Mouse (Mus musculus) heart, embryonic 10.5 days (tissue): Measurements from ENCODE around the gene Prkca. TPM values are rescaled to one million over a fixed set of nuclear protein-coding genes. Genes with fewer than 3 reads are reported as not detected.

Source experiments
- DNase-seq: peaks from one replicate; pipeline ENCODE4 v3.0.0-alpha.2; 2017; ENCODE audit warnings: low spot score
- H3K27ac ChIP-seq: fragments of 300-500 bp; sonication (generic); 2 replicates; pipeline ENCODE4 v1.5.1; 2016; ENCODE audit warnings: mild to moderate bottlenecking
- H3K27me3 ChIP-seq: fragments of 300-500 bp; sonication (generic); 2 replicates; pipeline ENCODE4 v1.6.1; 2016; ENCODE audit warnings: mild to moderate bottlenecking; ENCODE audit not compliant: poor library complexity, insufficient read depth, severe bottlenecking
- H3K36me3 ChIP-seq: fragments of 300-500 bp; sonication (generic); 2 replicates; pipeline ENCODE4 v1.6.1; 2016; ENCODE audit warnings: mild to moderate bottlenecking, moderate library complexity
- H3K4me1 ChIP-seq: fragments of 300-500 bp; sonication (generic); 2 replicates; pipeline ENCODE4 v1.6.1; 2016; ENCODE audit warnings: mild to moderate bottlenecking
- H3K4me3 ChIP-seq: fragments of 300-500 bp; sonication (generic); 2 replicates; pipeline ENCODE4 v1.5.1; 2016; ENCODE audit warnings: mild to moderate bottlenecking, moderate library complexity
- H3K9me3 ChIP-seq: fragments of 300-500 bp; sonication (generic); 2 replicates; pipeline ENCODE4 v1.6.1; 2016; ENCODE audit warnings: mild to moderate bottlenecking, moderate library complexity
- WGBS: fragments of 180-500 bp; shearing (Covaris S2); methylation state at CpG from one replicate; pipeline ENCODE4 v1.1.7; 2016; 5-methylcytosine and 5-hydroxymethylcytosine counted together
- polyA plus RNA-seq: library from polyadenylated mRNA; unstranded; fragments of >200 nt; fragmentation: Nextera tagmentation; extraction: Ambion mirVana; gene quantifications from 2 replicates; pipeline ENCODE4 v1.2.1, GENCODE M21; 2016

The Prkca gene
- polyA plus RNA-seq, 1 experiment from 2014 or later, result 11.3 TPM

DNA sequence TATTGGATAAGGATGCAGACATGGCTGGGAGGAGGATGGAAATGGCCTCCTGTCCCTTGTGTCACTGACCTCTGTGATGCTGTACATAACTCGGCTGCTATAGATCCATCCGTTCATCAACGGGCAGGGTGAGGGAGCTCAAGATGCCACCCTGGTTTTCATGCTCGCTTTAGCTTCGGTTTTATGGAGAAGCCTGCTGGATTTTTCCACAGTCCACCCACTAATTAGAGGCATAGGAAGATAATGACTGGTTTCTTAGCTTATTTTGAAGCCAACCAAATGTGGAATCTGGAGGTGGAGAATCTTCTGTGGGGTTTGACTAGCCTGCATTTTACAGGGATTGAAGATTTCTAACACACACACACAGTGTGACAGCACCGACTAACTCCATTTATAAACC, 286.6 kb downstream of the Prkca start:
- no peaks in the 10 kb centered on the region for H3K9me3 ChIP-seq
- H3K4me1 ChIP-seq, result no peaks in the 10 kb centered on the region
- H3K4me3 ChIP-seq, result no peak overlapping the region
- no peak overlapping the region for H3K27ac ChIP-seq
- WGBS, result 84% methylated on average over 6 of the region's 6 CpGs
- H3K27me3 ChIP-seq, result no peaks in the 10 kb centered on the region
- 0 out of 2 replicates have a peak, but pooled peaks cover 3% of the 10 kb centered on the region for H3K36me3 ChIP-seq
- no peak for DNase-seq

DNA sequence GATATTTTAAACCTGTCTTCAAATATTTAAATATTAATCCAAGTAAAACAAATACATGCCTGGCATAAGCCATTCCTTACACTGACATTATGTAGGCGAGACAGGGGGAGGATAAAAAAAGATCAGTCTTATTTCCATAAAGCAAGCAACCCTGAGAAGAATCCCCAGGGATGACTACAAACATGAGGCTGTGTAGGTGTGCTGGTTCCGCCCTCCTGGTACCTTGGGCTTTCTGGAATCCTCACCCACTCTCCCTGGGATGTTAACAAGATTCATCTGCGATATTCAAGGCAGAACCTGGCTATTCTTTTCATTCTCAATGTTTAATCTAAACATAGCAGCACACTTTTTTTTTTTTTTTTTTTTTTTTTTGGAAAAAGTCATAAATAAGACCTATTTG, 289.1 kb downstream of the Prkca start:
- Histone ChIP-seq H3K27me3 (no peaks in the 10 kb centered on the region), H3K9me3 (no peaks in the 10 kb centered on the region), H3K4me3 (no peak overlapping the region), H3K27ac (no peak overlapping the region), H3K36me3 (0 out of 2 replicates have a peak, but pooled peaks cover 3% of the 10 kb centered on the region), H3K4me1 (no peaks in the 10 kb centered on the region)
- DNase-seq, result no peak
- WGBS, result 82% methylated on average over 3 of the region's 3 CpGs

DNA sequence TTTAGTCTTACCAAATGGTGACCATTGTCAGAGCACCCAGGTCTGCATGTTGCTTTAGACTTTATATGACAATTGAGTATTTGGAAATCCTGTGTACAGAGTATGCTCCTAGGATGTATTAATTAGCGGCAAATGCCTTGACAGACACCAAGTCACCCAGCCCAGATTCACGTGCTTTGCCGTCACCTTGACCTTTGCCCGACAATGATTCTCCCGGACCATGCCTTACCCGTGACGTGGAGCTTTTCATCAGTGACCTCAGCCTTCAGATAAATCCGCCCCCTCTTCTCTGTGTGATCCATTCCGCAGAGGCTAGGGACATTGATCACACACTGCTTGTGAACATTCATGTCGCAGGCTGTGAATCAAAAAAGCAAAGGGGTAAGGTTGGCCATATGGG, 290.0 kb downstream of the Prkca start:
- Histone ChIP-seq H3K36me3 (0 out of 2 replicates have a peak, but pooled peaks cover 3% of the 10 kb centered on the region), H3K27me3 (no peaks in the 10 kb centered on the region), H3K27ac (no peak overlapping the region), H3K4me3 (no peak overlapping the region), H3K9me3 (no peaks in the 10 kb centered on the region), H3K4me1 (no peaks in the 10 kb centered on the region)
- 86% methylated on average over 10 of the region's 10 CpGs for WGBS
- DNase-seq, result no peak

DNA sequence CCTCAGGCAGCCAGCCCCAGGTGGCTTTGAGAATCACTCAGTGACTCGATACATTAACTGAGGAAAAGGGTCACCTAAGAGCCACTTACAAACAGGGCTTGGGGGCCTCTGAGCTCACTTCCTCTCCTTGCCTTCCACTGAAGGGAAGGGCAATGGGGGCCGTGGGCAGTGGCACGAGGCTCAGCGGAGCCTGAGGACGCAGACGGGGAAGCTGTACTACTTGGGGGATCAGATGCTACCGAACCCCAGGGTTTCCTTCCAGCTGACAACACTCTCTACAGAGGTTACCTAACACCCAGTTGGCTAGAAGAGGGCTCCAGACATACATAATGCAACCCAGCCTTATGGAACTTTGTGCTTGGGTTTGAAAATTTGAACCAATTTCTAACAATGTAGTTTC, 302.1 kb downstream of the Prkca start:
- H3K27ac ChIP-seq, result no peak overlapping the region
- 0 out of 2 replicates have a peak, but pooled peaks cover 5% of the 10 kb centered on the region for H3K36me3 ChIP-seq
- no peak overlapping the region for H3K4me3 ChIP-seq
- DNase-seq, result no peak
- H3K9me3 ChIP-seq, result no peaks in the 10 kb centered on the region
- 0 out of 2 replicates have a peak, but pooled peaks cover 4% of the 10 kb centered on the region for H3K4me1 ChIP-seq
- no peaks in the 10 kb centered on the region for H3K27me3 ChIP-seq
- WGBS, result 84% methylated on average over 7 of the region's 7 CpGs

DNA sequence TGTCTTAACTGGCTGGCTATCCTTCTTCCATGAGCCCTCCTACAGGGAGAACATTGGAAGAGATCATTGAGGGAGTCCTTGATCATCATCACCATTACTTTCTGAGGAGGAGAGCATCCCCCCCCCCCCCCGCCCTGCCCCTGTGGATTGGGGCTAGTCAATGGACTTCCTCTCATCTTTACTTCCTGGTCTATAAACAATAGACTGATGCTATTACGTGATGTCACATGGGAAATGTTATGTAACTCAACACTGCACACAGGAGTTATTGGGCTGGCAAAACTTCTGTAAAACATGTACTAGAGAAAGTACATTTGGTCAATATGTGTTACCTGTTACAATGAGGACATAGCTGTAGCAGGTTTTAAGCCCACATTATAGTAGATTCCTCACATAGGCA, 302.9 kb downstream of the Prkca start:
- no peak for DNase-seq
- Histone ChIP-seq H3K9me3 (no peaks in the 10 kb centered on the region), H3K36me3 (0 out of 2 replicates have a peak, but pooled peaks cover 5% of the 10 kb centered on the region), H3K4me1 (peaks cover 6% of the 10 kb centered on the region; the same call in 1 of the 2 replicates), H3K27me3 (no peaks in the 10 kb centered on the region), H3K4me3 (no peak overlapping the region), H3K27ac (no peak overlapping the region)
- 82% methylated on average over 2 of the region's 2 CpGs for WGBS

DNA sequence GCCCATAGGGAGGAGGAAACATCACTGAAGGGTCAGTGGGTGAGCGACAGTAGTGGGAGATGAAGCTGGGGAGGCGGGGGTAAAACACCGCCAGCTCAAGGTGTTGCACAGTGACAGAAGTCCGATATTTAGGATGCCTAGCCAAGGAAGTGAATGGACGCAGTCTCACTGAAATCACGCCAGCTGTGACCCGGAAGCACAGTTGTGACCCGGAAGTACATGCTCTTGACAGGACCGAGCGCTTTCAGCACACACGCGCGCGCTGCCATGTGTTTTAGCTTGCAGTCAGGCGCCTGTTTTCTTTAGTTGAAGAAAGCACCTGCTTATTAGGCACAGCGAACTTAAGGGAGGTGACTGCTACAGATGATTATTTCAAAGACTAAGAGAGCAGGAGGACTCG, 304.0 kb downstream of the Prkca start:
- no peaks in the 10 kb centered on the region for H3K36me3 ChIP-seq
- H3K27ac ChIP-seq, result no peak overlapping the region
- DNase-seq, result no peak
- no peaks in the 10 kb centered on the region for H3K27me3 ChIP-seq
- H3K9me3 ChIP-seq, result no peaks in the 10 kb centered on the region
- H3K4me3 ChIP-seq, result no peak overlapping the region
- 93% methylated on average over 17 of the region's 17 CpGs for WGBS
- peaks cover 4% of the 10 kb centered on the region; the same call in 1 of the 2 replicates for H3K4me1 ChIP-seq

DNA sequence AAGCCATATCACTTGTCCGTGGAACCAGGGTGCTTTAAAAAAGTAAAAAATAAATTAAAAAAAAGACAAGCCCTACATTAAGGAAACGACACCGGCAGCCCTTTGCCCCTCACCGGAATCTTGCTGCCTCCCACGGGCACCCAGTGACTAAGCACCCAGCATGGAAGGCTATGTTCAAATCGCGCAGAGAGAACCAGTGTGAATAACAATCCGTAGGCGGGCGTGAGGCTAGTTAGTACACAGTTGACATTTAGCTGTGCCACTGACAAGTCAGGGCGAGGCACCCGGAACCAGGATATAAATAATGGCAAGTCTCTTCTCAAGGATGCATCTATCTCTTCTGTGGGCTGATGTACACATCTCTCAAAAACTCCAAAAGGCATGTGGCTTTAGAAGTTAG, 304.7 kb downstream of the Prkca start:
- Histone ChIP-seq H3K4me3 (no peak overlapping the region), H3K27me3 (no peaks in the 10 kb centered on the region), H3K36me3 (no peaks in the 10 kb centered on the region), H3K4me1 (peaks cover 10% of the 10 kb centered on the region; the same call in 1 of the 2 replicates), H3K27ac (no peak overlapping the region), H3K9me3 (no peaks in the 10 kb centered on the region)
- 90% methylated on average over 12 of the region's 12 CpGs for WGBS
- DNase-seq, result no peak

DNA sequence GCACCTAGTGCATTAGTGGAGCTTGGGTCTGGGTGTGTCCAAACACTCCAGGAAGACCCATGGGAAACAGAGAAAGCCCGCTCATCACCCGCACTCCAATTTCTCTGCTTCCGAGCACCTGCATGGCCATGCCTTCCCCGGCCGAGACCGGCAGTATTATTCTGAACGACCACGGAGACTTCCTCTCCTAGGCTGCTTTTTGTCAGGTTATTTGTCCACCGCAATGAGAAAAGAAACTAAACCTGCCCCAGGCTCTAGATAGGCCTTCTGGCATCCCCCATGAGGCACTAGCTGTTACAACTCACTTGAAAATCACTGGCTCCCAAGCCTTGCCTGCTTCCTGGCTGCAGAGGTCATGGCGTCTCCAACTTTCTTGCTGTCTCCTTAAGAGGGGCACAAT, 307.4 kb downstream of the Prkca start:
- H3K4me3 ChIP-seq, result no peak overlapping the region
- H3K36me3 ChIP-seq, result no peaks in the 10 kb centered on the region
- no peaks in the 10 kb centered on the region for H3K27me3 ChIP-seq
- 86% methylated on average over 10 of the region's 10 CpGs for WGBS
- H3K9me3 ChIP-seq, result no peaks in the 10 kb centered on the region
- DNase-seq, result no peak
- H3K27ac ChIP-seq, result no peak overlapping the region
- peaks cover 24% of the 10 kb centered on the region for H3K4me1 ChIP-seq

DNA sequence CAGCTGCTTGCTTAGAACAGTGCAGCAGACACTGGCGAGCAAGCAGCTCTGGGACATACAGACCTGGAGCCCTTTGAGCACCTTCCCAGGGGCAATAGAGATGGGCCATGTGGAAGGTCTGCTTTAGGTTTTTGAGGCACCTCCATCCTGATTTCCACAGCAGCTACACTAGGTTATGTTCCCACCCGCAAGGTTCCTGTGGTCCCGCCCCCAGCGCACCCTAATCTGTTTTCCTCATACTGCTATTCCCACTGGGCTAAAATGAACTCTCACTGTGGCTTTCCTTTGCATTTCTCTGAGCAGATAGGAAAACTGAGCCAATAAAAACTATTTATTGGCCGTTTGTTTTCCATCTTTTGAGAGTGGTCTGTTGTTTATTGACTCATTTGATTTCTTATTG, 308.0 kb downstream of the Prkca start:
- Histone ChIP-seq H3K27ac (no peak overlapping the region), H3K27me3 (no peaks in the 10 kb centered on the region), H3K4me1 (peaks cover 27% of the 10 kb centered on the region), H3K36me3 (no peaks in the 10 kb centered on the region), H3K9me3 (no peaks in the 10 kb centered on the region), H3K4me3 (no peak overlapping the region)
- 75% methylated on average over 5 of the region's 5 CpGs for WGBS
- no peak for DNase-seq

DNA sequence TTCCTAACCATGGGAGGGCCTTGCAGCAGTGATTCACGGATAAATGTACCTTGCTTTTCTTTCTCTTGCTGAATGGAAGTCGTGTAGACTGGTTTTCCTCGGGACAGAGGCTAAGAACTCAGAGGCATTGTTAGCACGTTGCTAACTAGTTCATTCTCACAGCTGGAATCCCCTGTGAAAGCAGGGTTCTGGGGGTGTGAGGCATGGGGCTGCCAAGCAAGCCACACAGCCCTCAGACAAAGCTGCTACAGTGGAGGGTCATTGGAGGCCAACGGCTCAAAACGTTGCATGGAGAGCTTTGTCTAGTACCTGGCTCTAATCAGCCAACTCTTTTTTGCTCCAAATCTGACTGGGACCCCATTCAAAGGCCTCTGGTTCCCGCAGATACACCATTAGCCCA, 309.4 kb downstream of the Prkca start:
- H3K27me3 ChIP-seq, result no peaks in the 10 kb centered on the region
- 59% methylated on average over 7 of the region's 7 CpGs for WGBS
- H3K4me3 ChIP-seq, result no peak overlapping the region
- no peaks in the 10 kb centered on the region for H3K9me3 ChIP-seq
- H3K4me1 ChIP-seq, result peaks cover 27% of the 10 kb centered on the region
- H3K36me3 ChIP-seq, result no peaks in the 10 kb centered on the region
- no peak overlapping the region for H3K27ac ChIP-seq
- no peak for DNase-seq

DNA sequence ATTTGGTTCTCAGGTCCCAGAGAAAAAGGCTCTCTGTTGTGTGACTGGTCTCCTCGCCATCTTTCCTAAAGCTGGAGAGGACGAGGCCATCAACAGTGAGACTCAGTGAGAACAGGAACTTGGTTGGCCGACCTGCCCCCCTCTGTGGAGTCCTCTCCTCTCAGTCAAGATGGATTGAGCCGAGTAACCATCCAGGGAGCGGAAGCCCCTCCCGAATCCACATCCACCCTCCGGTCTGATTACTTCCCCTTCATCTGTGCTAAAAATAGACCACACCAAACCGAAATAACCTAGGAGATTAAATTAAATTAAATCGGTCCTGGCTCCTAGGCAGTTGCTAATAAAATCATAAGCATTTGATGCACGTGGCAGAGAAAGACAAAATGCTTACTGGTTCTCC, 311.2 kb downstream of the Prkca start:
- no peaks in the 10 kb centered on the region for H3K9me3 ChIP-seq
- H3K27ac ChIP-seq, result 0 out of 2 replicates have a peak overlapping the region, but pooled peaks have one; percentile 10
- peaks cover 35% of the 10 kb centered on the region for H3K4me1 ChIP-seq
- DNase-seq, result no peak
- WGBS, result 53% methylated on average over 10 of the region's 10 CpGs
- no peaks in the 10 kb centered on the region for H3K27me3 ChIP-seq
- H3K36me3 ChIP-seq, result no peaks in the 10 kb centered on the region
- no peak overlapping the region for H3K4me3 ChIP-seq

DNA sequence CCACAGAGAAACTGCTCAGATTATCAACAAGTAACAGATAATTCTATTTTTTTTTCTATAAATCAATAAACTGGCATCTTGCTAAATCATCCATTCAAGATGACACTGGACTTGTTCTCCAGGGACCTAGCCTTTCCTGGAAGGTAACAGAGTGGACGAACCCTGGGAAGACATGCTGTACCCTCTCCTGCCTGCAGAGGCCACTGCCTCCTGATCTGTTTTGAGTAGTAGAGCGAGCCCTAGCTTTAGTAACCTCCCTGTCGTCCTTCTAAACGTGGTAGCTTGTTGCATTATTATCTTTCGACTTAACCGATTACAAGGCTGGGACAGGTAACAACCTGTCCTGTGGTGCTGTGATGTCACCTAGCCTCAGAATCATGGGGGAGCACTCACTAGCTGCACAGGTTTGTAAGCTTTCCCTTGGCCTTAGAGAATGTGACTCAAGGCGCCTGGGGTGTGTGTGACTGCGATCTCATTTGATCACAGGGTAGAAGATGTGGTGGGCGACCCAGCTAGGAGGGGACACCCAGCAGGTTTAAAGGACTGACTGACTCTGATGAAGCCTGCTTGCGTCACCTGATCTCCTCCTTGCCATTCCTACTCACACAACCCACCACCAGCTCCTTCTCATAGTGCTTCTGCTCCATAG, 312.6 kb downstream of the Prkca start:
- DNase-seq, result no peak
- Histone ChIP-seq H3K4me1 (peaks cover 32% of the 10 kb centered on the region), H3K9me3 (no peaks in the 10 kb centered on the region), H3K36me3 (no peaks in the 10 kb centered on the region), H3K27ac (no peak overlapping the region), H3K27me3 (no peaks in the 10 kb centered on the region), H3K4me3 (no peak overlapping the region)
- 50% methylated on average over 10 of the region's 10 CpGs for whole genome bisulfite sequencing

DNA sequence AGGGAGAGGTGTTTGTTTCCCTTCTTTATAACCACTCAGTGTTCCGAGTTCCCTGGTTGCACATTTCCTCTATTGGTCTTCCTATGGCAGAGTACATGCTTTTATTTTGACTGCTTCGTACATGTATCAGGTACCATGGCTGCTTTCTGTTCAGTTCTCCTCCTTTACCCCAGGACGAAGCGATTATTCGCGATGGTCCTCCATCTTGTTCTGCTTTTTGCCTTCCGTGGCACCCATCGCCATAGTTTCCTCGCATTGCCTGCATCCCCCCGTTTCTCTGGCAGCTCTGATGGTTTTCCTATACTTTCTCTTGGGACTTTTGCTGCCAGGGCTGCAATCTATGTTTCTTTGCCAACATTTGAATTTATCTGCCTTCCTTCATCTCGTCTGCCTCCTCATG, 314.4 kb downstream of the Prkca start:
- no peaks in the 10 kb centered on the region for H3K27me3 ChIP-seq
- H3K27ac ChIP-seq, result no peak overlapping the region
- H3K36me3 ChIP-seq, result no peaks in the 10 kb centered on the region
- no peaks in the 10 kb centered on the region for H3K9me3 ChIP-seq
- no peak overlapping the region for H3K4me3 ChIP-seq
- peaks cover 29% of the 10 kb centered on the region for H3K4me1 ChIP-seq
- 88% methylated on average over 11 of the region's 11 CpGs for WGBS
- DNase-seq, result no peak

DNA sequence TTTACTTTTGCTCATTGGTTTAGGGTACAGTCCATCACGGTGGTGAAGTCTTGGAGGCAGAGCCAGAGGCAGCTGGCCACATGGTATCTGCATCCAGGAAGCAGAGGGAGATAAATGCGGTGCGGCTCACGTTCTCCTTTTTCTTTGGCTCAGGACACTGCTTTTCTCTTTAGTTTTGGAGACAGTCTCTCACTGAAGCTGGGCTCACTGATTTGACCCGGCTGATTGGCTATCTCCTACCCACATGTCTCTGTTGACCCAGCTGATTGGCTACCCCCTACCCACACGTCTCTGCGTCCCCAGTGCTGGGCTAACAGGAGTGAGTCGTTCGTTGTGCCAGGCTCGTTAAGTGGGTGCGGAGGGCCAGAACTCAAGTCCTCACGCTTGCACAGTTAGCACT, 315.3 kb downstream of the Prkca start:
- Histone ChIP-seq H3K27ac (peak overlapping the region; percentile 30; the same call in 1 of the 2 replicates), H3K4me1 (peaks cover 28% of the 10 kb centered on the region), H3K4me3 (no peak overlapping the region), H3K36me3 (no peaks in the 10 kb centered on the region), H3K27me3 (no peaks in the 10 kb centered on the region), H3K9me3 (no peaks in the 10 kb centered on the region)
- peak; percentile 81 for DNase-seq
- 45% methylated on average over 12 of the region's 12 CpGs for WGBS
